Mouse (Mus musculus) CH12.LX (cell line): ENCODE measurements around the gene Irak3. TPM values are rescaled to one million over a fixed set of nuclear protein-coding genes. Genes with fewer than 3 reads are reported as not detected.

Experiments
- DNase-seq: peaks from one replicate; pipeline ENCODE4 v3.0.0-alpha.2; 2013; ENCODE audit errors: extremely low read depth
- H3K27ac ChIP-seq: 2 replicates; pipeline ENCODE4 v1.5.1; 2012; ENCODE audit warnings: low read depth, mild to moderate bottlenecking, control low read depth, moderate library complexity; ENCODE audit not compliant: insufficient read depth
- H3K27me3 ChIP-seq: replicated peaks from 2 replicates; pipeline ENCODE3; 2012; ENCODE audit warnings: inconsistent platforms
- H3K36me3 ChIP-seq, 2 experiments: replicated peaks in 1 of 2; 2 replicates each; pipeline versions ENCODE3 to v1.6.1; 2012; ENCODE audit warnings: inconsistent platforms in 1 of 2, low read length in 1 of 2, mild to moderate bottlenecking in 1 of 2, mixed read lengths in 1 of 2, moderate library complexity in 1 of 2; ENCODE audit not compliant: control insufficient read depth in 1 of 2, insufficient read depth in 1 of 2
- H3K4me1 ChIP-seq, 2 experiments: 2 replicates each; pipeline ENCODE4 v1.6.1; 2012; ENCODE audit warnings: inconsistent platforms in 1 of 2, moderate library complexity in 1 of 2; ENCODE audit not compliant: insufficient read depth in 2 of 2, control insufficient read depth in 1 of 2
- H3K4me2 ChIP-seq: 2 replicates; pipeline ENCODE4 v1.6.1; 2012; ENCODE audit warnings: low read depth, mild to moderate bottlenecking, control low read depth; ENCODE audit not compliant: poor library complexity, insufficient read depth, severe bottlenecking
- H3K4me3 ChIP-seq, 3 experiments: fragments of 150-350 bp in 1 of 3; sonication (generic) in 1 of 3; replicated peaks in 1 of 3; 2 replicates each; pipeline versions ENCODE3 to v1.5.1; 2011 to 2012; ENCODE audit warnings: low read depth in 2 of 3, low read length in 2 of 3, mild to moderate bottlenecking in 2 of 3, moderate library complexity in 2 of 3, control low read depth in 1 of 3, improper control_type of control experiment in 1 of 3, inconsistent platforms in 1 of 3, mixed read lengths in 1 of 3; ENCODE audit not compliant: poor library complexity in 1 of 3
- H3K79me2 ChIP-seq: replicated peaks from 2 replicates; pipeline ENCODE4 v1.6.1; 2012; ENCODE audit warnings: mild to moderate bottlenecking, moderate library complexity; ENCODE audit not compliant: control insufficient read depth, poor library complexity, insufficient read depth, severe bottlenecking; ENCODE audit errors: extremely low read depth
- H3K9ac ChIP-seq: 2 replicates; pipeline ENCODE4 v1.6.1; 2012; ENCODE audit warnings: low read depth, mild to moderate bottlenecking, control low read depth, moderate library complexity; ENCODE audit not compliant: insufficient read depth
- H3K9me3 ChIP-seq: replicated peaks from 2 replicates; pipeline ENCODE3; 2012; ENCODE audit warnings: low read length, inconsistent platforms, mixed read lengths
- BHLHE40 ChIP-seq: IDR thresholded peaks from 2 replicates; pipeline ENCODE4 v1.6.1; 2011; ENCODE audit warnings: mild to moderate bottlenecking, low read depth, low read length, improper control_type of control experiment
- CHD1 ChIP-seq: IDR thresholded peaks from 2 replicates; pipeline ENCODE4 v1.6.1; 2012; ENCODE audit warnings: low read depth, low read length, improper control_type of control experiment, inconsistent platforms
- CTCF ChIP-seq, 2 experiments: IDR thresholded peaks in 1 of 2; conservative IDR thresholded peaks in 1 of 2; 2 replicates each; pipeline ENCODE4 v1.5.1; 2011 to 2012; ENCODE audit warnings: low read depth in 2 of 2, low read length in 2 of 2, improper control_type of control experiment in 1 of 2, inconsistent platforms in 1 of 2, mild to moderate bottlenecking in 1 of 2, moderate library complexity in 1 of 2
- E2F4 ChIP-seq: IDR thresholded peaks from 2 replicates; pipeline ENCODE4 v1.6.1; 2011; ENCODE audit warnings: low read depth, low read length, improper control_type of control experiment; ENCODE audit not compliant: insufficient replicate concordance
- ELF1 ChIP-seq: IDR thresholded peaks from 2 replicates; pipeline ENCODE4 v1.6.1; 2014; ENCODE audit warnings: low read depth, mild to moderate bottlenecking, inconsistent platforms, low read length, improper control_type of control experiment
- GABPA ChIP-seq: IDR thresholded peaks from 2 replicates; pipeline ENCODE4 v1.6.1; 2012; ENCODE audit warnings: low read depth, low read length, improper control_type of control experiment, inconsistent platforms; ENCODE audit not compliant: insufficient replicate concordance
- IRF4 ChIP-seq: IDR thresholded peaks from 2 replicates; pipeline ENCODE4 v1.6.1; 2014; ENCODE audit warnings: low read depth, mild to moderate bottlenecking, inconsistent platforms, low read length, improper control_type of control experiment
- JUND ChIP-seq: conservative IDR thresholded peaks from 2 replicates; pipeline ENCODE4 v1.6.1; 2011; ENCODE audit warnings: low read depth, low read length, improper control_type of control experiment
- KAT2A ChIP-seq: IDR thresholded peaks from 2 replicates; pipeline ENCODE4 v1.6.1; 2012; ENCODE audit warnings: low read length, improper control_type of control experiment, inconsistent platforms; ENCODE audit not compliant: insufficient replicate concordance
- MAFK ChIP-seq: IDR thresholded peaks from 2 replicates; pipeline ENCODE4 v1.6.1; 2011; ENCODE audit warnings: low read length, improper control_type of control experiment; ENCODE audit not compliant: insufficient replicate concordance
- MEF2A ChIP-seq: IDR thresholded peaks from 2 replicates; pipeline ENCODE4 v1.6.1; 2014; ENCODE audit warnings: low read depth, mild to moderate bottlenecking, inconsistent platforms, low read length, improper control_type of control experiment, borderline replicate concordance
- MXI1 ChIP-seq: IDR thresholded peaks from 2 replicates; pipeline ENCODE4 v1.6.1; 2011; ENCODE audit warnings: mild to moderate bottlenecking, low read depth, low read length, improper control_type of control experiment
- MYC ChIP-seq: IDR thresholded peaks from 2 replicates; pipeline ENCODE4 v1.6.1; 2011; ENCODE audit warnings: low read depth, mild to moderate bottlenecking, improper control_type of control experiment, low read length
- NRF1 ChIP-seq: IDR thresholded peaks from 2 replicates; pipeline ENCODE4 v1.6.1; 2014; ENCODE audit warnings: low read depth, mild to moderate bottlenecking, inconsistent platforms, low read length, improper control_type of control experiment, moderate library complexity
- POLR2A ChIP-seq: IDR thresholded peaks from 2 replicates; pipeline ENCODE4 v1.6.1; 2011; ENCODE audit warnings: low read depth, mild to moderate bottlenecking, improper control_type of control experiment, low read length
- POLR2AphosphoS2 ChIP-seq: IDR thresholded peaks from 2 replicates; pipeline ENCODE4 v1.6.1; 2011; ENCODE audit warnings: low read depth, low read length, improper control_type of control experiment
- UBTF ChIP-seq: IDR thresholded peaks from 2 replicates; pipeline ENCODE4 v1.6.1; 2012; ENCODE audit warnings: low read depth, mild to moderate bottlenecking, inconsistent platforms, low read length, improper control_type of control experiment, moderate library complexity
- ZKSCAN1 ChIP-seq: IDR thresholded peaks from 2 replicates; pipeline ENCODE4 v1.6.1; 2012; ENCODE audit warnings: low read depth, inconsistent platforms, low read length, improper control_type of control experiment, borderline replicate concordance
- dilution Hi-C: fragments of 300-500 bp; cut with MboI; formaldehyde crosslinking; loops from 2 replicates; pipeline ENCODE4 v1.14.3; 2020; ENCODE audit warnings: low sequenced_read_pairs; ENCODE audit not compliant: extremely low pct_unique_long_range_greater_than_20kb, extremely low pct_ligation_motif_present
- in situ Hi-C: fragments of 300-500 bp; cut with MboI; formaldehyde crosslinking; loops from 3 replicates; pipeline ENCODE4 v1.14.3; 2019; ENCODE audit warnings: low sequenced_read_pairs, low pct_ligation_motif_present, low pct_unique_long_range_greater_than_20kb, mixed read lengths
- polyA plus RNA-seq: library from polyadenylated mRNA; unstranded; fragments of >175 nt; gene quantifications from 2 replicates; pipeline ENCODE4 v1.2.1, GENCODE M21; 2012; ENCODE audit warnings: low read depth; ENCODE audit not compliant: insufficient read length
- total RNA-seq, 2 experiments: library from RNA; depleted of rRNA; stranded (reverse); fragments of 300-350 nt in 1 of 2; fragments of >200 nt in 1 of 2; gene quantifications; 2 replicates each; pipeline ENCODE4 v1.2.3; 2012 to 2014

Irak3 gene
- total and polyA plus RNA-seq, 3 experiments = 0.50 to 3.1 (median 1.1) TPM

DNA sequence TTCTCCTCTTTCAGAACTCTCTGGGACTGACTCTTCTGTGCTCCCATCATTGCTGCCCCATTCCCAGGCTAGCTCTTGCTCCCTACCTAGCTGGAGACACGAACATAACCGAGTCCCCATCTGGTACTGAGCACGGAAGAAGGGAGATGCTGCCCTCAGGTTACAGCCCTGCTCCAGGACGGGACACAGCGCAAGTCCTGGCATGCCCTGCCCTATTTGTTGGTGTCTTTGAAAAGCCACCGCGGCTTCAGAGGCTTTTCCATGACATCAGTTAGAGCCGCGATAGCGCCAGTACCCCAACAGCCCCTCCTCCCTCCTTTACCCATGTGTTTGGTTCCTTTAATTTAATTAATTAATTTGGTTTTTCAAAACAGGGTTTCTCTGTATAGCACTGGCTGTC, 39.1 kb downstream of the Irak3 start:
- Histone ChIP-seq H3K9ac (no peak overlapping the region), H3K4me3 (peak overlapping the region in 1 of 3 experiments; percentile 22), H3K27me3 (no peaks in the 10 kb centered on the region), H3K79me2 (no peaks in the 10 kb centered on the region), H3K9me3 (no peaks in the 10 kb centered on the region), H3K4me1 (peaks cover 4 to 38% of the 10 kb centered on the region in 2 experiments), H3K27ac (no peak overlapping the region), H3K36me3 (peaks cover 2 to 4% of the 10 kb centered on the region in 2 experiments), H3K4me2 (no peak overlapping the region)
- TF ChIP-seq POLR2AphosphoS2 (no peak), ZKSCAN1 (no peak), GABPA (no peak), CHD1 (0 out of 2 replicates have a peak, but pooled peaks have one; percentile 50), ELF1 (0 out of 2 replicates have a peak, but pooled peaks have one; percentile 13), NRF1 (no peak), MXI1 (no peak), MEF2A (no peak)
- in situ Hi-C loops = no loop called here
- dilution Hi-C loops = no loop called here
- peak; percentile 33 for DNase-seq

DNA sequence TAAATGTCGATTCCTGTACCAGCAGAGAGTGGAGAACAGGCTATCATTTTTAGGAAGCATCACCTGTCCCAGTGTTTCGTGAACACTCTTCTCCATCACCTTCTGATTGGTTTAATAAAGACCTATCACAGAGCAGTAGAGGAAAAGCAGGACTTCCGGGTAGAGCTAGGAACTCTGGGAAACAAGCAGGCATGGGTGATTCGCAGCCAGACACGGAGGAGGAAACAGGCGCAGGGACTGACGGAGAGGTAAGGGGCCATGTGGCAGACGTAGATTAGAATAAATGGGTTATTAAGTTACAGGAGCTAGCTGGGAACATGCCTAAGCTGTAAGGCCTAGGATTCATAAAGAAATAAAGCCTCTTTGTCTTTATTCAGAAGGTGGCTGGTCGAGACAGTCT, 41.4 kb downstream of the Irak3 start:
- TF ChIP-seq JUND (no peak), MYC (0 out of 2 replicates have a peak, but pooled peaks have one; percentile 27), E2F4 (no peak), IRF4 (no peak), KAT2A (no peak), BHLHE40 (no peak), ELF1 (peak; percentile 79), CTCF (conservative IDR thresholded peaks at IDR 0.05 in 1 of 2, IDR thresholded peaks at IDR 0.05 in 1 of 2; ENCODE audit: low read depth in 2 of 2, low read length in 2 of 2) (no peak), UBTF (no peak), POLR2AphosphoS2 (no peak), MAFK (no peak), MXI1 (0 out of 2 replicates have a peak, but pooled peaks have one; percentile 31), POLR2A (peak; percentile 55; the same call in 1 of the 2 replicates)
- dilution Hi-C loops (no loop called here), in situ Hi-C loops (no loop called here)
- Histone ChIP-seq H3K4me2 (no peak overlapping the region), H3K4me1 (peaks cover 2 to 34% of the 10 kb centered on the region in 2 experiments), H3K9me3 (no peaks in the 10 kb centered on the region), H3K27ac (no peak overlapping the region), H3K79me2 (no peaks in the 10 kb centered on the region), H3K36me3 (peaks cover 2 to 4% of the 10 kb centered on the region in 2 experiments), H3K9ac (no peak overlapping the region), H3K4me3 (peak overlapping the region in 1 of 3 experiments; percentile 40), H3K27me3 (no peaks in the 10 kb centered on the region)
- peak; percentile 35 for DNase-seq
